Mouse (Mus musculus) forelimb bud, embryonic 11.5 days (tissue): ENCODE results near the gene Rundc3a.
"Not testable (repeated sequence)": the region's sequence is repeated elsewhere in the genome, so short reads cannot be mapped to it uniquely, and the experiment has no call there.

Source experiments
- DNase-seq: peaks from one replicate; pipeline ENCODE4 v3.0.0-alpha.2; 2012; ENCODE audit warnings: low read depth, low spot score

Gene Rundc3a

DNA sequence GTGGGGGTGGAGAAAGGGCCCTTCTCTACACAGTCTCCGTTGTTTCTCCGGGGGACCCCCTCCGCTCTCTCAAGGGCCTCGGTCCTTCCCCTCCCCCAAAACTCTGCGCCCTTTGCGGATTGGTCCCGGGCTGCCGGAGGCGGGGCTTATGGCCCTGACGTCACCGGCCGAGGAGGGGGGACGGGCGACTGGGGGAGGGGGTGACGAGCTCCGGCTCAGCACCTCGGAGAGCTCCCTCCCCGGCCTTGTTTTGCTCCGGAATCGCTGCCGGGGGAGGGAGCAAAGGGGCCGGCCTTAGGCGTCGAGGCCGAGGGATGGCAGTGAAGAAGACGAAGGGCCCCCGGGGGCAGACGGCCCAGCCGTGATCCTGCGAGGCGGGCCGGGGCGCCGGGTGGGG lies at the start of gene Rundc3a:
Gene Rundc3a (plus strand): TSS at position 166 of the 397 bp plus-strand sequence.
- peak; percentile 90 for DNase-seq

DNA sequence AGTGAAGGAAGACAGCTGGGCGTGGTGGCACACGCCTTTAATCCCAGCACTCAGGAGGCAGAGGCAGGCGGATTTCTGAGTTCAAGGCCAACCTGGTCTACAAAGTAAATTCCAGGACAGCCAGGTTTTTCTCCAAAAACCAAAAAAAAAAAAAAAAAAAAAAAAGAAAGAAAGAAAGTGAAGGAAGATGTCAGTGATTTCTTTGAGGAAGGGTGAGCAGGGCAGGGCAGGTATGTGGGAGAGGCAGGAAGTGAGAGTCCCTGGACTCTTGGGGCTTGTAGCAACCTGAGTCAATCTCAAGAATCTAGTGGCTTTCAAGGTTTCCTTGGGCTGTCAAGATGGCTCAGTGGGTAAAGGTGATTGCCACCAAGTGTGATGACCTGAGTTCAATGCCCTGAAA lies 48.7 kb upstream of the Rundc3a start:
- no peak for DNase-seq

DNA sequence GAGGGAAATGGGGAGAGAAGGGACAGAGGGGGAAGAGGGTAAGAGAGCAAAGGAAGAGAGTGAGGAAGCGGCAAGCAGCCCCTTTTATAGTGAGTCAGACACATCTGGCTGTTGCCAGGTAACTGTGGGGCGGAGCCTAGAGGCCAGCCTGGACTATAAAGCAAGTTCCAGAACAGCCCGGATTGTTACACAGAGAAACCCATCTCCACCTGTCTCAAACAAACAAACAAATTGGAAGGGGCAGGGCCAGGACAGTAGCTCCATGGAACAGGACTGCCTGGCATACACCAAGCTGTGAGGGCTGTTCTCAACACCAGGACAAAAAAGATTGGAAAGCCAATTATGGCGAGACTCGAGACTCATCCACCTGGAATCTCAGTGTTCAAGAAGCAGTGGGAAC lies 46.3 kb upstream of the Rundc3a start:
- DNase-seq: no peak

DNA sequence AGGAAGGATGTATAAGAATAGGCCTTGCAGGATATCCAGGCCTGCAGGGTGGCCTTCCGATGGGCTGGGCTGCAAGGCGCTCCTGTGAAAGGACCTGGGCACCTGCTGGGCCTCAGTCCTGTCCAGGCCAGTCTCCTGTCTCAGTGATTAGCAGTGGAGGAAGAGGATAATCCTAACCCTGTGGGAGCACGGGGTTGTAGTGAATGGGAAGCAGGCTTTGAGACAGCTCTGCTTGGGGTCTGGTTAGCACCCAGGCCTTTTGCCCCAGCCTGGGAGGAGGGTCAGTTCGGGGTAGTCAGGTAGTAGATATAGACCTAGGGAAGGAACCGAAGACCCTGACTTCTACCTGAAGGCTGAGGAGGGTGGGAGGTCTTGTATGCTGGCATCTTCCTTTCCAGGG lies 45.5 kb upstream of the Rundc3a start:
- no peak for DNase-seq

DNA sequence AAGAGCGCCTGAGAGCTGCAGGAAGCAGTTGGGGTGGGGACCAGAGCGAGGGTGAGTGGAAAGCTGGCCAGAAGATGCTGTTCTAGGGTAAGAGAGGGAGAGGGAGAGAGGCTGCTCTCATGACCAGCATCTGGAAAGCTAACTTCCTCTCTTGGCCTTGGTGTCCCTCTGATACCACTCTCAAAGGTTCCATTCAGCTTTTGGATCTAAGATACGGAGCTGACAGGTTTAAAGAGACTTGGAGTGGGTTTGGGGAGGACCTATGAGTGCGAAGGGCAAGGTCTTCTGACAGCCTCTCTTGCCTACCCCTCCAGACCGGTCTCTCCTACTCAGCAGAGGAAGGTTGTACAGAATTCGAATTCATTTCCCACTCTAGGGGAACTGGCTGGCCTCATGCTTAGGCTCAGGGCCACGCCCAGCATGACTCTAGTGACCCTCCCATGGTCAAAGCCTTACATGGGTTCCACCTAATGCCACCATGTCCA lies 45.1 kb upstream of the Rundc3a start:
- no peak for DNase-seq

DNA sequence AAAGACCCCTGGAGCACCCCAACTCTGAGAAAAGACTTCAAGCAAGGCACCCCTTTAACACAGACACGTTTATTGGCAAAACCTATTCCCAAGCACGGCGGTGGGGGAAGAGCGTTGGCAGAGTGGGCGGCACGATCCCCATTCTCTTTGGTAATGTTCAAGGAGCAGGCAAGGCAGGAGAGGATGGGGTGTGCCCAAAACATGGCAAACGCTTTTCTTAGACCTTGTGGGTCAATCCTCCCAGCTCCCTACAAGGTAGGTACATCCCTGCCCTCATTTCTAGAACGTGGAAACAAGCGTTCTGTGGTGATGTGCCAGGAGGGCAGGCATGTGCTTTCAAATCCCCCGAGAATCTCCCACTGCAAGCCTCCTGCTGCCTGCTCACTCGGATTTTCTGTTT lies 44.4 kb upstream of the Rundc3a start:
- DNase-seq: no peak

DNA sequence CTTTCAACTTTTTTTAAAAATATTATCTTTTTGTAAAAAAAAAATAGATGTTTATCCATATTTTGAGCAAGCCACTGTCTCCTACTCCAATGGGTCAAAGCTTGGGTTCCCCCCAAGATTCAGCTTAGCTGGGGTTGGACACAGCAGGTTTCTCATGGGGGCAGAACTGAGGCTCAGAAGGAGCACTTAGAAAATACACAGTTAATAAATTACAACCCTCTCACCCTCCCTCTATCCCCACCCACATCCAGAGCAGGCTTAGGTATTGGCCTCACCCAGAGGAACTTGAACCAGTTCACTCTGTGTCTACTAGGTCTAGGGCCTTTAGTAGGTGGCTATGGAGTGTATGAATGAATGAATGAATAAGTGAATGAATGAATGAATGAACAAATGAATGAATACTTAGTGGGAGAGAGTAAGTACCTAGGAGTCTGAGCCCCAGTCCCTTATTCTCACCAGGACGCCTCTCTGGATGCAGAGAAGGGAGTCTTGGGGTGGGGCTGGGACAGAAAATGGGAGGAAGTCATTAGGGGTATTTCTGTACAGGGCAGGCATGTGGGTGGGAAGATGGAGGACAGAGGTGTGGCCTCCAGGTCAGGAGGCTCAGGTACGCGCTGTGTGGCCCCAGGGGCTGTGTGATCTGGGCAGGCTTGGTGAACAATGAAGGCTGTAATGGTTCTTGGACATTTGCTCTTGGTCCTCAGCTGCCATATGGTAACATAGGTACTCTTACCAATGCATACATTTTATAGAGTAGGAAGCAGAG lies 43.8 kb upstream of the Rundc3a start:
- no peak for DNase-seq

DNA sequence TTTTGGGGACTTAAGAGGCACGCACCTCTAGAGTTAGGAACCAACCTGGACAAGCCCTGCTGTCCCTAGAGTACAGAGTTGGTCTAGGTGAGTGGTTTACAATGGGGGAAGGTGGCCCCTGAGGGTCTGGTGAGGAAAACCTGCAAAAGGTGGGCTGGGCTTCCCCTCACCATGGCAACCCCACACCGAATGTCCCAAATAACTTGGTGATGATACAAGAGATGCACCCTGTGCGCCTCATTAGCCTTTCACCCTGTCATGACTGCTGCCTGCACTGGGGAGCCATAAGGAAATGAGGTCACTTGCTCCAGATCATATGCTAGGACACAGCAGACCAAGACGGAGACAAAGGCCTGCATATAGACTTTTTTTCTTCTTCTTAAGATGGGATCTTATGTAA lies 42.8 kb upstream of the Rundc3a start:
- DNase-seq: no peak

DNA sequence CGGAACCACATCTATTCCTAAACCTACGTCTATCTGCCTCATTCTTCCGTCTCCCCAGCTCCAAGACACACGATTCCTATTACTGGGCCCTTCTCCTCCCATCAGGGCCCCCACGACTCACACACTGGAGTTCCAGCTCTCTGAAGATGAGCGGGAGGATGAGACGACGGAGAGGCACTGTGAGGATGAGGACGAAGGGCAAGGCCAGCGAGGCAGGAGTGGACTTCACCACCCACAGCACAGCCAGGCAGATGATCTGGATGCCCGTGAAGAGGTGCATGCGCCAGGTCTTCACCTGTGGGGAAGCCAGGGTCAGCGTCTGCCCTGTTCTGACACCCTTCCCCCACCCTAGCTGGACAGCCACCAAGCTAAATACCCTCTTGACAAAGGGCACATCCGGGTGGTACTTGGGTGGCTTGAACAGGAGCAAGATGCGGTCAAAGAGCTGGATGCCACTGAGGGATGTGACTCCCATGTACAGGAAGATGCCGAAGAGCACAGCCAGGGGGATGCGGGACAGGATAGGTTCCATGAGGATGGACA lies 42.2 kb upstream of the Rundc3a start:
- no peak for DNase-seq

DNA sequence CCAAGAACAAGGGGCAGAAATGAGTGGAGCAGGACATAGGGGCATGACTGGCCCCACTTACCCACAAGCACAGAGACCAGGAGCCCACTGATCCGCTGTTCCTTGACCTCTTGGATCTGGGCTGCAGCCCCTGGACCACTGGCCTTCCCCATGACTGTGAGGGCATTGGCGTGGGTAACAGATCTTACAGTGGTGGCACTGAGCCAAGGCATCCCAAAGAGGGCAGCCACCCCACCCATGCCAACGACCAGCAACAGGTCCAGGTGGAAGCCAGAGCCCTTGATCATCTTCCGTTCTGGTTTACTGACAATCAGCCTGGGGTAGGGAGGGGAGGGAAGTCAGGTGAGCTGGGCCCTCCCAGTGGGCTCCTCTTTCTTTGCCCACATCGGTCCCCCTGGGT lies 40.8 kb upstream of the Rundc3a start:
- DNase-seq: no peak

DNA sequence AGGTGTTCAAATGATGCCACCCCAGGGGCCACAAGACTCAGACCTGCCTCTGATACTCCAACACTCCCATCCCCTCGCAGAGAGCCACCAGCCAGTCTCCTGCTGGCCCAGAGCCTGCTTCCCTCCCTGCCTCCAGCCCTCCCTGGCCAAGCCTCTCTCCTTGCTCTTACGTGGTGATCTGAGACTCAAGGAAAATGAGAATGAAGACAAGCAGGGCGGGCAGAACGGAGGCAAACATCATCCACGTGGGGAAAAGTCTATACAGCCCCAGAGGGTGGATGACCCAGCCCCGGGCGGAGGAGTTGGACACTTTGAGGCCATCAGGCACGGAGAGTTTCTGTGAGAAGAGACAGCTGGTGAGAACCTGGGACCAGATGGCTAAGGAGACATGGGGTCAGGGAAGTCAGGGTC lies 40.2 kb upstream of the Rundc3a start:
- no peak for DNase-seq

DNA sequence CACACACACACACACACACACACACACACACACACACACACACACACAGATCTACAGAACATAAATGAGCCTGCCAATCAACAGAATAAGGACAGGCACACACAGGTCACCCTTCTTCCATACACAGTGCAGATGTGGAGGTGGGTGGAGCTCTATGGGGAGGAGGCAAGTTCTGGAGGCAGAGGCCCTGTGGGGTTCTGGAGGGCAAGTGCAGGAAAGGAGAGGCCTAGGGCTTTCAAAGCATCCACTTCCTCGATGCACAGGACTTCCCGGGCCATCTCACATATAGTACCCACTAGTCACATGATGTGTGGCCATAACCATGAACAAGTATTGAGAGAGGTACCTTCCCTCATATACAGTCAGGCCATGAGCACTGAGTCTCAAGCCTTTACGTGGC lies 37.7 kb upstream of the Rundc3a start:
- DNase-seq: no peak

DNA sequence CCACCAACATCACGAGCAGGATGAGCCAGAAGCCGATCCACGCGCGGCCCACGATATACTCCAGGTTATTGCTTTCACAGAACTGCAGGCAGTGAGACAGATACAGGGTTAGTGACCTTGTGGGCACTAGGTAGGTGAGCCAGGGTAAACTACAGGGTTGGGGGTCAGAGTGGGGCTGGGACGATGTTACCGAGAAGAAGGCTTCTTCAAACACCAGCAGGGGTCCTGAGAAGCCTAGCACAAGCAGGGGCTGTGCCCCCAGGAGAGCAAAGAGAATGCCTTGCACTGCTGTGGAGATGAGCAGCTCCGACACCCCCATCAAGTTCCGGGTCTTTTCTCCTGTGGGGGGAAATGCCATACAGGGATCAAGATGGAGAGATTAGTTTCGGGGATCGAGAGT lies 37.0 kb upstream of the Rundc3a start:
- no peak for DNase-seq

DNA sequence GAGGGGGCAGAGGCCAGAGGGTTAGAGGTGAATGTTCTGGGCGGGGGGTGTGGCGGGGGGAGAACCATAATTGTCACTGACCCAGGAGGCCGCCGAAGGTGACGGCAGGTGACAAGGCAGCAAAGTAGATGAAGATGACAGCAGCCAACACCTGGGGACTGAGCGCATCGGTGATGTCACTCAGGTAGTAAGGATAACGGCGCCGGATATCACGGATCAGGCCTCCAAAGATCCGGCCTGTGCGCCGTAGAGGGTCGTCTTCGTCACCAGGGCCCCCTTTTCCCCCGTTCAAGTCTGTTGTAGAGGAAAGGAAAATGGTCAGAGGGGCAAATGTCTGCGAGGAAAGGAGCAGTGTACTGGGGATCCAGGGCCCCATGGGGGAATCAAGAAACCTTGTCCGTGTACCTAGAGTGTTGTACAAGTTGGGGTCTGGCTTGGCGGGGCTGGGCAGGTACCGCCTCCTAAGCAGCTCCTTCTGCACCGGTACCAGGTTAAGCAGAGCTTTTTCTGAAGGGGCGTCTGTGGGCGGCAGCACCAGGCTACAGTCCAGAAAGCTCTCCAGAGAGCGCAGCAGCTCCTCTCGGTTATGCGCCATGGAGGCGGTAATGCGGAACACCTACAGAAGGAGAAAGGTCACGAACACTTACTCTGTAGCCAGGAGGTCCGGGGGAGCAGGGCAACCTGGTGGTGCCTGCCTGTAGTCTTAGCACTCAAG lies 36.4 kb upstream of the Rundc3a start:
- no peak for DNase-seq

DNA sequence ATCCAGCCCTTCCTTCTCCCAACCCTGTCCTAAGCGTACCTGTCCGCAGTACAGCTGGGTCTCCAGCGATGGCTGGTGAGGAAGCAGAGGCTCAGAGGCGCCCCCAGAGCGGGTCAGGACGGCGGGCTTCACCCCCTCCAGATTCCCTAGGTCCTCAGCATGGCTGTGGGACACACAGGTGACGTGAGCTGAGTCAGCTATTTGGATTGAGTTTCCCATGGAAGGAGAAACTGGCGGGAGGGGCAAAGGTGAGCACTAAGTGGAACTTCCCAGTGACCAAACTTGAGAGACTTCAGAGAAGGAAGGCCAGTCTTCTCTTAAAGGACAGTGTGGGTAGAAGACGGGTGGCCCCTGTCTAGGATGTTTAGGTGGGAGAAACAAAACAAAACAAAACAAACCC lies 34.8 kb upstream of the Rundc3a start:
- no peak for DNase-seq

DNA sequence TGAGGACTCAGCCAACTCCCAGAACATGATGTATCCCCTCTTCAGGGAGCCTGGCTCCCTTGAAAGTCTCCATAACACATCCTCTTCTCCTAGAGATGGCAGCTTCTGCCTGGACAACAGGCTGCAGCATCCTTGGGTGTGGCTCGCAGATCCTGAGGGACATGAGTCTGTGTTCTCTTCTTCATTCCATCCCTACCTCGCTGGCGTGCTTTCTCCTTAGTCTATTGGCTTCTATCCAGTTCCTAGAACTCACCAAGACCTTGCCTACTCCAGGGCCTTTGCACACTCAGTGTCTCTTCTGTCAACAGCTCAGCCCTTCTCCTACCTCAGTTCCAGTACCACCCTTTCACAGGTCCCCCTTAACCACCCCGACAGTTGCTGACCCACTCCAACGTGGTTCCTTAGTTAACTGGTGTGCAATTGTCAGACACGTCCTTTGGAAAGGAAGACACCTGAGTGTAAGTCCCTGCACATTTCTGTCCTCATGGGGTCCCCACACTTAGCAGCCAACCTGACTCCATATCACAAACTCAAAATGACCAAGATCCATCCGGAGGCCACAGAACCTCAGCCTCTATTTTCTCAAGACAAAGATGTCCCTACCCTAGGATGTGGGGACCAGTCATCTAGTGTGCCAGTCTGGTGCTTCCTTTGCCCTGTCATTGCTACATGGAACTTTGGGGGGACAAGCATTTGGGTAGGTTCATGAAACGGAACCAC lies 31.3 kb upstream of the Rundc3a start:
- DNase-seq: no peak

DNA sequence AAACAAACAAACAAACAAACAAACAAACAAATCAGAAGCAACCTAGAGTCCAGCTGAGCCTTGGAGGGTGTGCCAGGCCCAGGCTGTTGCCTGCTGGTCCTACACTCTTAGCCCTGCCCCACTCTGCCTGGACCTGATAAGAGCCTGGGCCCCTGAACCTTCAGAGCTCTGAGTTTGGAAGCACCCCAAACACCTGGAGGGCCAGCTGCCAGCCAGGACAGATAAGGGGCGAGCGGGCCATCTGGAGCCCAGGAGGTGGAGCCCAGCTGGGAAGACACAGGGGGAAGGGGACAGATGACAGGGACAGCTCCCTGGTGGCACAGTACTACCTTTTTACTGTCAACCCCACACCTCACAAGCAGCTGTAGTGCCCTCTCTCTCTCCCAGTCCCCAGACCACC lies 29.6 kb upstream of the Rundc3a start:
- no peak for DNase-seq

DNA sequence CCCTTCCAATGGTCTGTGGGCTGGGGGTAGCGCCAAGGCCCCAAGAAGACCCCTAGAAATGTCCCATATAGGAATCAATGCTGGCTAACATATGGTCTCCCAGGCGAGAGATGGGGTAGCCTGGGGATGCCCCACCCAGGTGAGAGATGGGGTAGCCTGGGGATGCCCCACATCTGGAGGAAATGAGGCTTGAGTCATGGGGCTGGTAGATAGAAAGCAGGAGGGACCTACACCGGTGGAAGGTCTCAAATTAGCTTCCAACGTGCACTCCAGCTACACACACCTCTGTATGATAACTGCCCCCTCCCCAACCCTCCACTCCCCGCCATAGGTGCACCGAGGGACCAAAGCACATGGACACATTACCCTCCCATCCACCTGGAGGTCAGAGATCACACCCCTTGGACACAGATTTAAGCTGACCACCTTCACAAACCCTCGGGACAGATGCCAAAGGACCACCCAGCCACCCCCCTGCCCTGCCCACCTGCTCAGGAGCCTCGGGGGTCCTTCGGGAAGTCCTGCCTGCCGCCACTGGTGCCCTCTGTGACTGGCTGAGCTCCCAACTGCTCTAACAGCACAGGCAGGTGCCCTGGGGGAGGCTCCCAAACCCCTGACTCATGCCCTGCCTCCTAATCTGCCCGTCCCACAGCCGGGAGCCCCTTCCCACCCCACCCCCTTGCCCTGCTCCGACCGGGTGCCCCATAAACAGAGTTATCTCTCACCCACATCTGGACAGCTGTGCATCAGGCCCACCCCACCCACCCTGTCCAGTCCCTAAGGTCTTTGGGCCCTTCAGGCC lies 28.4 kb upstream of the Rundc3a start:
- DNase-seq: no peak

DNA sequence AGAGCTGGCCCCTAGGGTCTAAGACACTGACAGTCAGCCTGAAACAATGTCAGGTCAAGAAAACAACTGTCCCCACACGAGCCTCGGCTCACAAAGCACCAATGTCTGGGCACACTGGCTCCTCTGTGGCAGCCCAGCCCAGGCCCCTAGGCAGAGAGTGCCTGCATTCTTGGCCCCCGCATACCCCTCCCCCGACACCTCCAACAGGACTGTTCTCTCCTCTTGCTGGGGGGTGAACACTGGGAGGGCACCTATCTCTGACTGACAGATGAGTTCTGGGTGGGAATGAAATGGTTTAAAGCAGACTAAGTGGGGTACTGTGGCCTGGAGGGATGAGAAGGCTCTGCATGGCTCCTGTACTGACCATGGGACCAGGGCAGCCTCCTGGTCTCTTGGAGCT lies 27.5 kb upstream of the Rundc3a start:
- DNase-seq: no peak

DNA sequence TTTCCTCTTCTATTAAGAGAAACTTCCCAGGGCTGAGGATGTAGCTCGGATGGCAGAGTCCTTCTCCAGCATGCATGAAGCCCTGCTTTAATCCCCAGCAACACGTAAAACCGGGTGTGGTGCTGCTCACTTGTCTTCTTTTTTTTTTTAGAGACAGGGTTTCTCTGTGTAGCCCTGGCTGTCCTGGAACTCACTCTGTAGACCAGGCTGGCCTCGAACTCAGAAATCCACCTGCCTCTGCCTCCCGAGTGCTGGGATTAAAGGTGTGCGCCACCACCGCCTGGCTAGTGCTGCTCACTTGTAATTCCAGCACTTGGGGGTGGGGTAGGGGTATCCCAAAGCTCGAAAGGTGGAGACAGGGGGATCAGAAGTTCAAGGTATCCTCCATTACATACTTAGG lies 27.1 kb upstream of the Rundc3a start, which contains the start of gene Slc4a1:
Gene Slc4a1 (minus strand): TSS at position 101 of the 400 bp plus-strand sequence.
- not testable (repeated sequence) for DNase-seq
